Mouse (Mus musculus) intestine, postnatal 0 days (tissue): ENCODE measurements at regions not wholly inside any gene's neighbourhood (a gene's known extent, or its start where the extent isn't known, plus 50 kb on each side); places are given as distances from the start of the nearest gene placed in this dataset.

Experiments used
- ATAC-seq: fragments of 200-750 bp; cut with Nextera tagmentation; 2 replicates; pipeline ENCODE4 v1.8.0; 2017; ENCODE audit warnings: mild to moderate bottlenecking, moderate TSS enrichment, moderate library complexity
- H3K27ac ChIP-seq: fragments of 300-500 bp; sonication (generic); 2 replicates; pipeline ENCODE4 v1.5.1; 2014; ENCODE audit warnings: mild to moderate bottlenecking, low read depth, low read length, moderate library complexity
- H3K27me3 ChIP-seq: fragments of 300-500 bp; sonication (generic); replicated peaks from 2 replicates; pipeline ENCODE4 v1.6.1; 2014; ENCODE audit warnings: low read length, mixed read lengths; ENCODE audit not compliant: control insufficient read depth, insufficient read depth
- H3K36me3 ChIP-seq: fragments of 300-500 bp; sonication (generic); 2 replicates; pipeline ENCODE4 v1.6.1; 2014; ENCODE audit warnings: mild to moderate bottlenecking, moderate library complexity; ENCODE audit not compliant: control insufficient read depth, insufficient read depth
- H3K4me1 ChIP-seq: fragments of 300-500 bp; sonication (generic); replicated peaks from 2 replicates; pipeline ENCODE4 v1.6.1; 2014; ENCODE audit warnings: antibody characterized with exemption, low read length, mixed read lengths; ENCODE audit not compliant: control insufficient read depth, insufficient read depth
- H3K4me2 ChIP-seq: fragments of 300-500 bp; sonication (generic); replicated peaks from 2 replicates; pipeline ENCODE4 v1.6.1; 2014; ENCODE audit warnings: low read depth, mild to moderate bottlenecking, moderate library complexity
- H3K4me3 ChIP-seq: fragments of 300-500 bp; sonication (generic); 2 replicates; pipeline ENCODE4 v1.5.1; 2014; ENCODE audit warnings: low read depth, low read length
- H3K9ac ChIP-seq: fragments of 300-500 bp; sonication (generic); 2 replicates; pipeline ENCODE4 v1.6.1; 2014; ENCODE audit warnings: mild to moderate bottlenecking, low read depth, low read length
- H3K9me3 ChIP-seq: fragments of 300-500 bp; sonication (generic); 2 replicates; pipeline ENCODE4 v1.6.1; 2016; ENCODE audit warnings: mixed run types; ENCODE audit not compliant: control insufficient read depth
- CTCF ChIP-seq: sonication (generic); IDR thresholded peaks from 2 replicates; pipeline ENCODE4 v1.5.1; 2016; ENCODE audit warnings: low read depth, mild to moderate bottlenecking, control low read depth, antibody characterized with exemption, moderate library complexity
- WGBS: fragments of 180-500 bp; shearing (Covaris S2); extraction: QIAGEN DNeasy Blood & Tissue Kit; methylation state at CpG from one replicate; pipeline ENCODE4 v1.1.7; 2014; 5-methylcytosine and 5-hydroxymethylcytosine counted together

DNA sequence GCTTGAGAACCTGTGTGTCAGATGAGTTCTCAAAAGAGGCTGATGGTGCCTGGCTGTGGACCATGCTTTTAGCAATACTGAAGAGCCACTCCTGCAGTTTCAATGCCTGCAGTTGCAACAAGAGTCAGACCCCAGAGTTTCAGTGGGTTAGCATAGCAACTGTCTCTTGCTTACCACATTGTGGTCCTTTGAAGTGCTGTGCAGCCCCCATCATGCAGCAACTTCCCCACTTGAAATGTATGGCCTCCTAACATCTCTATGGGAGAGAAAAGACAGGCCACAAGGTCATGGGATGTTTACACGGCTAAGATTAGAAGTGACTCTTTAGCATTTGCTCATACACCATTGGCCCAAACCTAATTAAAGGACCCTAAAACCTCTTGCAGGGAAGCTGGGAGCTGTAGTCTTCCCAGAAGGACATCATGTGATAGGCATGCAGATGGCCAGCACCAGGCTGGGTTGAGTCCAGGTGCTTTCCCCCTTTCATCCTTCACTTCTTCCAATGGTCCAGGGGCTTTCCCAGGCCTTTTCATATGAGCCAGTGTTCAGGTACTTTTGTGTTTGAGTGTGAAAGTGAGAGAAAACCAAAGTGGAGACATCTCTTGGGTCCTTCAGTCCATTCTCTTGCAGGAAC lies 1351.2 kb upstream of the A1bg start:
- H3K9me3 ChIP-seq: no peaks in the 10 kb centered on the region
- no peak for TF ChIP-seq CTCF
- 85% methylated on average over 1 of the region's 1 CpGs for WGBS
- no peak overlapping the region for H3K27ac ChIP-seq
- H3K36me3 ChIP-seq: no peaks in the 10 kb centered on the region
- H3K4me3 ChIP-seq: no peak overlapping the region
- H3K27me3 ChIP-seq: no peaks in the 10 kb centered on the region
- H3K4me1 ChIP-seq: no peaks in the 10 kb centered on the region
- H3K9ac ChIP-seq: no peak overlapping the region
- no peak overlapping the region for H3K4me2 ChIP-seq
- ATAC-seq: no peak

DNA sequence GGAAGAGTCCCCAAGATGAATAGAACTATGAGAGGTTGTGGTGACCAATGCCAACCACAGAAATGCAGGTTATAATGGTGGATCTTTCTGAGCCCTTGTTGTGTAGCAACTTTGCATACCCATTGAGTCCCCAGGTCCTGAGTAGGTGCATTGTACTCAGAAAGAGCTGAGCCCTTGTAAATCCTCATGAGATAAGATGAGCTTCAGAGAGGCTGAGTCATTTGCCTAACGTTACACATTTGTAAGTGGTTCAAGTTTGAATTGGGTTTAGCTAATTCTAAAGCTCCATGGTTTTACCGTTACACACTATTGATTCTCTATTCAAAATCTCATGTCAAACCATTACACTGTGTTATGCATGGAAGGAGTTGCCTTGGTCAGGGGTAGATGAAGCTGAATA lies 1349.9 kb upstream of the A1bg start:
- Histone ChIP-seq H3K4me3 (no peak overlapping the region), H3K27ac (no peak overlapping the region), H3K36me3 (no peaks in the 10 kb centered on the region), H3K9ac (no peak overlapping the region), H3K4me1 (no peaks in the 10 kb centered on the region), H3K4me2 (no peak overlapping the region), H3K9me3 (no peaks in the 10 kb centered on the region), H3K27me3 (no peaks in the 10 kb centered on the region)
- TF ChIP-seq CTCF: no peak
- 76% methylated on average over 2 of the region's 2 CpGs for WGBS
- no peak for ATAC-seq

DNA sequence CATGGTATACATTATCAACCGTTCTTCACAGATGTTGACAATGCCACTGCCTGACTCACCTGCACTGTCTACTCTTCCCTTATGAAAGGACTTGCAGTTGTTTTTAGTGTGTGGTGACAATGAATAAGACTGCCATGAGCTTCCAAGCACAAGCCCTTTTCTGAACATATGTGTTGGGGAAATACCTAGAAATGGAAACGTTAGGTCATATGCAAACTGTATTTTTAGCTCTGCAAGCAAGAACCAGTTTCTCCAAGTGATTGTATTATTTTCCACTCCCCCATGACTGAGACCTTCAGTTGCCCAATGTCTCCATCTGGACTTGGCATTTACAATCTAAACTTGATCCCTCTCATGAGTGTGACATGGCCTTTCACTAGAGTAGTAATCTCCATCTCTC lies 1348.6 kb upstream of the A1bg start:
- 76% methylated on average over 2 of the region's 2 CpGs for WGBS
- H3K4me3 ChIP-seq: no peak overlapping the region
- no peak for TF ChIP-seq CTCF
- H3K9ac ChIP-seq: no peak overlapping the region
- H3K9me3 ChIP-seq: no peaks in the 10 kb centered on the region
- H3K27me3 ChIP-seq: no peaks in the 10 kb centered on the region
- no peaks in the 10 kb centered on the region for H3K36me3 ChIP-seq
- ATAC-seq: no peak
- no peak overlapping the region for H3K4me2 ChIP-seq
- no peaks in the 10 kb centered on the region for H3K4me1 ChIP-seq
- H3K27ac ChIP-seq: no peak overlapping the region

DNA sequence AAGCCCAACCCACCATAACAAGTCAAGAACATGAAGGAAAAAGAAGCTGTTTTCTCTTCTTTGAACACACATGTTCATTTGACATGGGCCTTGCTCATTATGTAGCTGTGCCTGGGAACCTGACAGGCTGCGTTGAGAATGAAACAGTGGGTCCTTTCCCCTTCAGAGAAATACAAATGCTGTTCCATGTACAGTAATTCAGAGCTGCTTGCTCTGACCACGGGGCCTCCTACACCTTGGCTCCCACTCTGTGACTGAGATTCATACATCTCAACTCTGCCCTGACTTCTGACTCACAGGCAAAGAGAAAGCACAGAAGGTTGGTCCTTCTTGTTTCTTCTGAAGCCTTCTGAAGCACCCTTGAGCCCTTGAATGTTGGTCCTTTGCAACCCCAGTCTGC lies 1345.4 kb upstream of the A1bg start:
- 71% methylated on average over 2 of the region's 2 CpGs for WGBS
- Histone ChIP-seq H3K27me3 (no peaks in the 10 kb centered on the region), H3K4me3 (no peak overlapping the region), H3K36me3 (no peaks in the 10 kb centered on the region), H3K4me1 (no peaks in the 10 kb centered on the region), H3K4me2 (no peak overlapping the region), H3K9ac (no peak overlapping the region), H3K9me3 (no peaks in the 10 kb centered on the region), H3K27ac (no peak overlapping the region)
- ATAC-seq: no peak
- TF ChIP-seq CTCF: no peak

- WGBS: 89% methylated on average over 6 of the region's 6 CpGs
- no peaks in the 10 kb centered on the region for H3K36me3 ChIP-seq
These were observed 1344.7 kb upstream of the A1bg start for GRCm38 (mm10) chr15:62267536-62267935.

GRCm38 (mm10) chr15:62266025-62266424 lies 1343.2 kb upstream of the A1bg start:
- WGBS: 88% methylated on average over 6 of the region's 6 CpGs
- Histone ChIP-seq H3K27me3 (no peaks in the 10 kb centered on the region), H3K9ac (no peak overlapping the region), H3K36me3 (no peaks in the 10 kb centered on the region), H3K4me3 (no peak overlapping the region), H3K9me3 (no peaks in the 10 kb centered on the region), H3K4me2 (no peak overlapping the region), H3K27ac (no peak overlapping the region), H3K4me1 (no peaks in the 10 kb centered on the region)
- ATAC-seq: no peak
- no peak for TF ChIP-seq CTCF

More at GRCm38 (mm10) chr15:62267536-62267935, 1344.7 kb upstream of the A1bg start:
- no peak overlapping the region for H3K27ac ChIP-seq
- H3K4me2 ChIP-seq: no peak overlapping the region
- no peaks in the 10 kb centered on the region for H3K27me3 ChIP-seq
- H3K4me1 ChIP-seq: no peaks in the 10 kb centered on the region
- no peak overlapping the region for H3K4me3 ChIP-seq
- no peak overlapping the region for H3K9ac ChIP-seq
- ATAC-seq: no peak
- no peak for TF ChIP-seq CTCF
- no peaks in the 10 kb centered on the region for H3K9me3 ChIP-seq

DNA sequence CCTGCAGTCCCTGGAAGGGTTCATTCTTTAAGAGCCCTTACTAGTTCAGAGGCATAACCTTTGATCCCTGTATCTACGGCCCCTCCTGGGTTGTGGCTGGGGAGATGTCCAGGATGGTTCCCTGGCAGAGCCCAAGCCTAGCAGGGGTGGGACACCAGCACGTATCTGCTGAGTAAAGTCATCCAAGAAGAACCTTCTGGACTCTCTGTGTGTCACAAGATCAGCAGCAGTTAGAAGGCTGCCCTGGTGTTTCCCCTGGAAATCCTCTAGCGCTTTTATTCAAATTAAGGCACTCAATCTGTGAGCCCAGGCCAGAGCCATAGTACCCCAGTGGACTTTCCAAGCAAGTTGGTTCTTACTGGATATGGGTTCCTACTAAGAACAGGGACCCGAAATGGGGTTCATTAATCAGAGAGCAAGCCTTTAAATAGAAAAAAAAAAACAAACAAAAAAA lies 1342.7 kb upstream of the A1bg start:
- WGBS: 63% methylated on average over 4 of the region's 4 CpGs
- Histone ChIP-seq H3K4me3 (no peak overlapping the region), H3K9ac (no peak overlapping the region), H3K9me3 (no peaks in the 10 kb centered on the region), H3K4me1 (no peaks in the 10 kb centered on the region), H3K4me2 (no peak overlapping the region), H3K27ac (no peak overlapping the region), H3K36me3 (no peaks in the 10 kb centered on the region), H3K27me3 (no peaks in the 10 kb centered on the region)
- peak; percentile 94 for ATAC-seq
- TF ChIP-seq CTCF: no peak
